Mouse (Mus musculus): ENCODE measurements around the gene Zfp617. TPM values are rescaled to one million over a fixed set of nuclear protein-coding genes. Genes with fewer than 3 reads are reported as not detected.

The Zfp617 gene
- polyA plus RNA-seq, 1 experiment from 2014 or later: 39.1 TPM

DNA sequence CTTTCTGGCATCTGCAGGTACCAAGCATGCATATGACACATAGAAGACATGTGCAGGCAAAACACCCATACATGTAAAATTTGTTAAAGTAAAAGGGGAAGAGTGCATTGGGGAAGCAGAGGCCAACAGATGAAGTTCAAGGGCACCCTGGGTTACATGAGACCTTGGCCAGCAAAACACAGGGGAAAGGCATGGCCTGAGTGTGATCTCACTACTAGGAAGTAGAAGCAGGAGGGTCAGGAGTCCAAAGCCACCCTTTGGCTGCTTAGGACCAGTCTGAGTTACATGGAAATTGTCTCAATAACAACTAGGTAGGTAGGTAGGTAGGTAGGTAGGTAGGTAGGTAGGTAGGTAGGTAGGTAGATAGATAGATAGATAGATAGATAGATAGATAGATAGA, 52.0 kb downstream of the Zfp617 start:
- no peaks in the 10 kb centered on the region for H3K4me1 ChIP-seq (replicated peaks)
- H3K4me2 ChIP-seq (replicated peaks): no peak overlapping the region
- H3K27me3 ChIP-seq: no peaks in the 10 kb centered on the region
- H3K4me3 ChIP-seq (replicated peaks): no peak overlapping the region
- H3K27ac ChIP-seq: no peak overlapping the region
- ATAC-seq: no peak
- H3K9ac ChIP-seq (replicated peaks): no peak overlapping the region
- H3K36me3 ChIP-seq: peaks cover 44% of the 10 kb centered on the region
- peaks cover 8% of the 10 kb centered on the region; the same call in 1 of the 2 replicates for H3K9me3 ChIP-seq

DNA sequence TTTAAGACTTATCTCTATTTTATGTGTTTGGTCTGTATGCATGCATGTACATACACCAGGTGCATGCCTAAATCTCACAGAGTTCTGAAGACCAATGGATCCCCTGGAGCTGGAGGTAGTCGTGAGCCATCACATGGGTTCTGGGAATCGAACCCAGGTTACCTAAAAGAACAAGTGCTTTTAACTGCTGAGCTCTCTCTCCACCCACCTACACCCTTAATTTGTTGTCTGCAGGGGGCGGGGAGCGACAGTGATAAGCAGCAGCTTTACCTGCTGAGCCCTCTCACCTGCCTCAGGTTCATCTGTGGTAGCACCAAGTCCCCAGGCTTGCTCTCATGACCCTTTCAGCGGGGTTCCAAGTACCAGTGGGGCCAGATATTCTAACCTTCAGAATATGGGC, 53.4 kb downstream of the Zfp617 start:
- H3K4me3 ChIP-seq (replicated peaks): no peak overlapping the region
- H3K9me3 ChIP-seq: peaks cover 9% of the 10 kb centered on the region; the same call in 1 of the 2 replicates
- H3K9ac ChIP-seq (replicated peaks): no peak overlapping the region
- H3K4me1 ChIP-seq (replicated peaks): no peaks in the 10 kb centered on the region
- WGBS: 94% methylated on average over 5 of the region's 5 CpGs
- H3K27me3 ChIP-seq: no peaks in the 10 kb centered on the region
- H3K36me3 ChIP-seq: peaks cover 57% of the 10 kb centered on the region
- ATAC-seq: no peak
- H3K4me2 ChIP-seq (replicated peaks): no peak overlapping the region
- H3K27ac ChIP-seq: no peak overlapping the region

DNA sequence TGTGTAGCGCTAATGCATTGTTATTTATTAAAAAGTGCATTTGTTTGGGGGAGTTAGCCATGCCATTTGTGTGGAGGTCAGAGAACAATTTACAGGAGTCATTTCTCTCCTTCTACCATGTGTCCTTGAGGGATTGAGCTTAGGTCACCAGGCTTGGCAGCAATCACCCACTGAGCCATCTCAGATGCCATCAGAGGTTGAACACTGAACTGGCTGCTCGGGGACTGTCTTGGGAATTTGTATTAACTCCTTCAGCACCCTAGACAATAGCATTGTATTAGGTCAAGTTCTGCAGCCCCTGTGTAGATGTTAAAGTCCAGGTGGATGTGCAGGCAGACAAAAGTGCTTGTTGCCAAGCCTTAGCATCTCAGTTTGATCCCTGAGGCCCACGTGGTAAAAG, 55.6 kb downstream of the Zfp617 start:
- Histone ChIP-seq H3K27me3 (no peaks in the 10 kb centered on the region), H3K9ac (replicated peaks) (no peak overlapping the region), H3K27ac (no peak overlapping the region), H3K4me1 (replicated peaks) (no peaks in the 10 kb centered on the region), H3K9me3 (peaks cover 9% of the 10 kb centered on the region; the same call in 1 of the 2 replicates), H3K36me3 (peaks cover 71% of the 10 kb centered on the region), H3K4me2 (replicated peaks) (no peak overlapping the region), H3K4me3 (replicated peaks) (no peak overlapping the region)
- no peak for ATAC-seq
- 92% methylated on average over 3 of the region's 3 CpGs for WGBS

DNA sequence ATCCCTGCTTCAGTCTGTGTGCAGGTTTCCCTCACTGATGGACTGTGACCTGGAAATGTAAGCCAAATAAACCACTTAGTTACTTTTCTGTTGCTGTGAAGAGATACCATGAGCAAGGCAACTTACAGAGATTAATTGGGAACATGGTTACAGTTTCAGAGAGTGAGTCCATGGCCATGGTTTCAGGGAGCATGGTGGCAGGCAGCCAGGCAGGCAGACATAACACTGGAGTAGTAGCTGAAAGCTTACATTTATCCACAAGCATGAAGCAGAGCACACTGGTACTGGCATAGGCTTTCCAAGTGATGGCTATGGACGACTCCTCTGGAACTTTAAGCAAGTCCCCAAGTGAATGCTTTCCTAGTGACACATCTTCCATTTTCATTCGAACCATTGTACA, 56.7 kb downstream of the Zfp617 start:
- H3K9ac ChIP-seq (replicated peaks): no peak overlapping the region
- H3K4me1 ChIP-seq (replicated peaks): no peaks in the 10 kb centered on the region
- H3K27ac ChIP-seq: no peak overlapping the region
- no peak for ATAC-seq
- H3K27me3 ChIP-seq: no peaks in the 10 kb centered on the region
- H3K36me3 ChIP-seq: peaks cover 72% of the 10 kb centered on the region
- no peak overlapping the region for H3K4me2 ChIP-seq (replicated peaks)
- WGBS: 94% methylated on average over 2 of the region's 2 CpGs
- H3K4me3 ChIP-seq (replicated peaks): no peak overlapping the region
- peaks cover 9% of the 10 kb centered on the region; the same call in 1 of the 2 replicates for H3K9me3 ChIP-seq

DNA sequence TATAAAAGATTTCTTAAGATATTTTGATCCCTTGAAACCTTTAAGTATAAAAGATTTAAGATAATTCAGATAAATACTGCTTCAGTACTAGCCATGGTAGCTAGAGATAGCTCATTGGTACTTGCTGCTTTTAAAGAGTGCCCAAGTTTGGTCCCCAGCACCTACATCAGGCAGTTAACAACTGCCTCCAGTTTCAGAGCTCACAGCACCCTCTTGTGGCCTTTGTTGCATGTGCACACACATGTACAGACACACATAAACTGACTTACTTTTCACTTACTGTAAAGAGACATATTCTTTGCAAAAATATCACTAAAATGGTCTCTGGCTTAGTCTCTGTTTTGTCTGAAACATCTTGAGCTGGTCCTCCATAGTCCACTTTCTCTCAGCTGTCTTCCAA, 58.0 kb downstream of the Zfp617 start:
- H3K27ac ChIP-seq: no peak overlapping the region
- H3K4me1 ChIP-seq (replicated peaks): no peaks in the 10 kb centered on the region
- no peak overlapping the region for H3K9ac ChIP-seq (replicated peaks)
- H3K4me3 ChIP-seq (replicated peaks): no peak overlapping the region
- peaks cover 9% of the 10 kb centered on the region; the same call in 1 of the 2 replicates for H3K9me3 ChIP-seq
- no peak overlapping the region for H3K4me2 ChIP-seq (replicated peaks)
- peaks cover 64% of the 10 kb centered on the region for H3K36me3 ChIP-seq
- no peaks in the 10 kb centered on the region for H3K27me3 ChIP-seq
- no peak for ATAC-seq

DNA sequence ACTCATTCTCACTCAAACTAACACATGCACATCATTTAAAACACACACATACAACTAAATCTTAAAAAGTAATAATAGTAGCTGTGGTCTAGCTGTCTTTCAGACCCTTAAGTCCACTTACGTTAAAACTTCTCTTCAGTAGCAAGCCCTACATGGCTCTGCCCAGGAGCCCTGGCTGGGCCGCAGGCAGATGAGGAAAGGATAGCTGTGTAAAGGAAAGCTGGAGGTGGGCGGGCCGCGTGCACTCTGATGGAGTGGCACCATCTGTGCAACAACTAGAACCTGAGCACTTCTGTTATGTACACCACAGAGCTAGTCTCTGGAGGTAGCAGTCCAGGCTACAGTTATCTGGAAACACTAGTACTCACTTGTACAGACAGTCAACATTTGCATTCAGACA, 58.8 kb downstream of the Zfp617 start:
- H3K4me2 ChIP-seq (replicated peaks): no peak overlapping the region
- no peak overlapping the region for H3K27ac ChIP-seq
- ATAC-seq: no peak
- peaks cover 56% of the 10 kb centered on the region for H3K36me3 ChIP-seq
- no peak overlapping the region for H3K9ac ChIP-seq (replicated peaks)
- H3K9me3 ChIP-seq: peaks cover 9% of the 10 kb centered on the region; the same call in 1 of the 2 replicates
- H3K27me3 ChIP-seq: no peaks in the 10 kb centered on the region
- H3K4me1 ChIP-seq (replicated peaks): no peaks in the 10 kb centered on the region
- no peak overlapping the region for H3K4me3 ChIP-seq (replicated peaks)
- WGBS: 98% methylated on average over 5 of the region's 5 CpGs

DNA sequence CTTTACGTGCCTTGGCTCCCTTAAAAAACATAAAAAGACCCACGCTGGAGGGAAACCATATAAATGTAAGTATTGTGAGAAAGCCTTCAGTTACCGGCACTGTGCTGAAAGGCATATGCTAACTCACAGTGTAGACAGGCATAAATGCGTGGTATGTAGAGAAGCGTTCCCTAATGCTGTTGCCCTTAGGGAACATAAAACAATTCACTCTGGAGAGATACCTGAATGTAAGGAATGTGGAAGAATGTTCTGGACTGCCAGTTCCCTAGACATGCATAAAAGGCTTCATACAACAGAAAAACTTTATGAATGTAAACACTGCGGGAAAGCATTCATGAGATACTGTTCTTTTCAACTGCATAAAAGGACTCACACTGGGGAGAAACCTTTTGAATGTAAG, 59.7 kb downstream of the Zfp617 start:
- no peaks in the 10 kb centered on the region for H3K27me3 ChIP-seq
- H3K36me3 ChIP-seq: peaks cover 56% of the 10 kb centered on the region
- 97% methylated on average over 6 of the region's 6 CpGs for WGBS
- peaks cover 9% of the 10 kb centered on the region; the same call in 1 of the 2 replicates for H3K9me3 ChIP-seq
- H3K9ac ChIP-seq (replicated peaks): no peak overlapping the region
- no peaks in the 10 kb centered on the region for H3K4me1 ChIP-seq (replicated peaks)
- no peak overlapping the region for H3K4me2 ChIP-seq (replicated peaks)
- no peak overlapping the region for H3K27ac ChIP-seq
- H3K4me3 ChIP-seq (replicated peaks): no peak overlapping the region
- no peak for ATAC-seq

DNA sequence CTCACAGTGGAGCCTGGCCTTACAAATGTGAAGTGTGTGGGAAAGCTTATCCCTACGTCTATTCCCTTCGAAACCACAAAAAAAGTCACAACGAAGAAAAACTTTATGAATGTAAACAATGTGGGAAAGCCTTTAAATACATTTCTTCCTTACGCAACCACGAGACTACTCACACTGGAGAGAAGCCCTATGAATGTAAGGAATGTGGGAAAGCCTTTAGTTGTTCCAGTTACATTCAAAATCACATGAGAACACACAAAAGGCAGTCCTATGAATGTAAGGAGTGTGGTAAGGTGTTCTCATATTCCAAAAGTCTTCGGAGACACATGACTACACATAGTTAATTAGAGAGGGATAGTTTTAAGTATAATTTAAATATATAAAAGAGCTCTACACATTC, 60.2 kb downstream of the Zfp617 start:
- no peak for ATAC-seq
- Histone ChIP-seq H3K36me3 (peaks cover 56% of the 10 kb centered on the region), H3K27me3 (no peaks in the 10 kb centered on the region), H3K4me2 (replicated peaks) (no peak overlapping the region), H3K4me3 (replicated peaks) (no peak overlapping the region), H3K9me3 (peaks cover 9% of the 10 kb centered on the region; the same call in 1 of the 2 replicates), H3K9ac (replicated peaks) (no peak overlapping the region), H3K4me1 (replicated peaks) (no peaks in the 10 kb centered on the region), H3K27ac (no peak overlapping the region)
- WGBS: 92% methylated on average over 6 of the region's 6 CpGs

DNA sequence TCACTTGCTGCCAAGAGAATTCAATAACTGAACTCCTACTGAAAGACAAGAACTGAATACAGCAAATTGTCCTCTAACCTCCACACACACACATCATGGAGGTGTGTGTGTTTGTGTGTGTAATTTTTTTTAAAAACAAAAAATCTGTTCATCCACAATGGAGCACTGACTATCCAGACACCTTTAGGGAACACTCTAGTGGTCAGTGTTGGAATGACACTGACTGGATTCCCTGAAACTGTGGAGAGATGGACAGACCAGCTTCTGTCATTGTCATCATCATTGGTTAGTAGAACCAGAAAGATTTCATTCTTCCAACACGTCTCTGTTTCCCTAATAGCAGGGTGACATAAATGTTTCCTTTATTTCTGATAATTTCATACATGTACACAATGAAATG, 63.5 kb downstream of the Zfp617 start:
- Histone ChIP-seq H3K27ac (no peak overlapping the region), H3K4me1 (replicated peaks) (no peaks in the 10 kb centered on the region), H3K4me3 (replicated peaks) (no peak overlapping the region), H3K4me2 (replicated peaks) (no peak overlapping the region), H3K9ac (replicated peaks) (no peak overlapping the region), H3K36me3 (peaks cover 26% of the 10 kb centered on the region), H3K27me3 (no peaks in the 10 kb centered on the region), H3K9me3 (no peaks in the 10 kb centered on the region)
- 0 out of 2 replicates have a peak, but pooled peaks have one; percentile 37 for ATAC-seq
- whole genome bisulfite sequencing: 89% methylated on average over 1 of the region's 1 CpGs

DNA sequence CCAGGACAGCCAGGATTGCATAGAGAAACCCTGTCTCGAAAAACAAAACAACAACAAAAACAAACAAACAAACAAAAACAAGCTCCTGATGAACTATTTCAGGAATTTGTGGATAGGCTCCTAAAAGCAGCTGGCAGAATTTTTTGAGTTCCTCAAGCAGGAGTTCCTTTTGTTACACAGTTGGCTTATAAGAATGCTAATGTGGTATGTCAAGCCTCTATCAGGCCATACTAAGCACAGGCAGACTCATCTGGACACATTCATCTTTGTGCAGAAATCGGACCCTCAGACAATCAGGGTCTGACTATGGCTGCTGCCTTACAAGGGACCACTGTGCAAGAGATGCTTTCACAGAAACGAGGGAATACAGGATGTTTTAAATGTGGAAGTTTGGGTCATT, 65.8 kb downstream of the Zfp617 start:
- Histone ChIP-seq H3K9ac (replicated peaks) (no peak overlapping the region), H3K4me3 (replicated peaks) (no peak overlapping the region), H3K27me3 (no peaks in the 10 kb centered on the region), H3K27ac (no peak overlapping the region), H3K9me3 (no peaks in the 10 kb centered on the region), H3K4me1 (replicated peaks) (no peaks in the 10 kb centered on the region), H3K36me3 (peaks cover 3% of the 10 kb centered on the region), H3K4me2 (replicated peaks) (no peak overlapping the region)
- ATAC-seq: no peak
- 81% methylated on average over 3 of the region's 3 CpGs for WGBS

DNA sequence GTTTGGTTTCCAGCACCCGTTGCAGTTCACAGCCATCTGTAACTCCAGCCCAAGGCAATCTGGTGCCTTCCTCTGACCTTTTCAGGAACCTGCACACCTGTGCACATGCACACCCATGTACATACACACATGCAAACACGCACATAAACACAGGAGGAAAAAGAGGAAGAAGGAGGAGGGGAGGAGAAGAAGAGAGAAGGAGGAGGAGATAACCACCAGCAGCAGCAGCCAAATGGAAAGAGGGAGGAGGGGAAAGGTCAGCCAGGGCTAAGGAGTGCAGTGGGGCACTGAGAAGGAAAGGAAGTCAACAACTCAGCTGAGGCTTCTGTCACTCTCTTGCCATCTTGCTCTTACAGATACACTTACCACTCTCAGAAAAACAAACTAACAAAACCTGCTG, 72.6 kb downstream of the Zfp617 start:
- Histone ChIP-seq H3K27ac (no peak overlapping the region), H3K36me3 (no peaks in the 10 kb centered on the region), H3K4me1 (replicated peaks) (no peaks in the 10 kb centered on the region), H3K4me3 (replicated peaks) (no peak overlapping the region), H3K9me3 (no peaks in the 10 kb centered on the region), H3K4me2 (replicated peaks) (no peak overlapping the region), H3K9ac (replicated peaks) (no peak overlapping the region), H3K27me3 (no peaks in the 10 kb centered on the region)
- WGBS: 69% methylated on average over 2 of the region's 2 CpGs
- ATAC-seq: no peak

DNA sequence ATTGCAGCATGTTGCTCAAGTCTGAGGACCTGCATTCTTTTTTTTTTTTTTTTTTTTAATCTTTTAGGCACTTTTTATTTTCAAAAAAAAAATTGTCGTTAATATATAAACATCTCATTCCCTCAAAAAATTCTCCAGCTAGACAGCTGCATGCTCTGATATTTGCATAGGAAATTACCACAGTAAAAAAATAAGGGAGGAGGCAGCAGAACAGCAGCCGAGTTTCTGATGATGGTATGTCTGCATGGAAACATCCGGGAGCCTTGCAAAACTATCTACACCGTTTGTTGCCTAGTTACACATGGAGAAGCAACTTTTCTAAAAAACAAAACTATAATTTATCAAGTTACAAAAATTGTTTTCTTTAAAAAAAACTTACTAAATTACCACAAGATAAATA, 73.0 kb downstream of the Zfp617 start:
- Histone ChIP-seq H3K4me1 (replicated peaks) (no peaks in the 10 kb centered on the region), H3K9me3 (no peaks in the 10 kb centered on the region), H3K27me3 (no peaks in the 10 kb centered on the region), H3K9ac (replicated peaks) (no peak overlapping the region), H3K36me3 (no peaks in the 10 kb centered on the region), H3K27ac (no peak overlapping the region), H3K4me2 (replicated peaks) (no peak overlapping the region), H3K4me3 (replicated peaks) (no peak overlapping the region)
- 87% methylated on average over 4 of the region's 4 CpGs for WGBS
- no peak for ATAC-seq
